Mouse (Mus musculus): ENCODE data around the gene Prmt3. TPM values are rescaled to one million over a fixed set of nuclear protein-coding genes. Genes with fewer than 3 reads are reported as not detected.

Gene Prmt3
- total and polyA plus RNA-seq, 3 experiments = 78.5 to 128 (median 112) TPM

GRCm38 (mm10) chr7:49825492-49825891 lies 47.3 kb downstream of the Prmt3 start:
- no peaks in the 10 kb centered on the region for H3K9me3 ChIP-seq (replicated peaks)
- no peak overlapping the region for H3K4me3 ChIP-seq (ENCODE audit: low read depth, low read length)
- no peaks in the 10 kb centered on the region for H3K4me1 ChIP-seq (ENCODE audit: insufficient read depth, low read depth, low read length)
- no peak for TF ChIP-seq POLR2AphosphoS5 (IDR thresholded peaks at IDR 0.05; ENCODE audit: insufficient replicate concordance, low read depth, low read length)
- TF ChIP-seq TAL1 (conservative IDR thresholded peaks at IDR 0.05; ENCODE audit: low read depth, low read length) = no peak
- no peak for TF ChIP-seq CTCF (IDR thresholded peaks at IDR 0.05; ENCODE audit: low read depth, low read length)
- no peak for TF ChIP-seq GATA2 (IDR thresholded peaks at IDR 0.05; ENCODE audit: borderline replicate concordance, low read depth, low read length)
- no peak for TF ChIP-seq GATA1 (IDR thresholded peaks at IDR 0.05; ENCODE audit: borderline replicate concordance, low read length)
- H3K36me3 ChIP-seq (replicated peaks) = peaks cover 91% of the 10 kb centered on the region
- H3K27me3 ChIP-seq (ENCODE audit: insufficient read depth, low read length) = no peaks in the 10 kb centered on the region
- ATAC-seq (ENCODE audit: extremely low read depth, insufficient number of reproducible peaks, low FRiP score, poor library complexity, severe bottlenecking) = no peak
- DNase-seq (ENCODE audit: low spot score) = no peak

DNA sequence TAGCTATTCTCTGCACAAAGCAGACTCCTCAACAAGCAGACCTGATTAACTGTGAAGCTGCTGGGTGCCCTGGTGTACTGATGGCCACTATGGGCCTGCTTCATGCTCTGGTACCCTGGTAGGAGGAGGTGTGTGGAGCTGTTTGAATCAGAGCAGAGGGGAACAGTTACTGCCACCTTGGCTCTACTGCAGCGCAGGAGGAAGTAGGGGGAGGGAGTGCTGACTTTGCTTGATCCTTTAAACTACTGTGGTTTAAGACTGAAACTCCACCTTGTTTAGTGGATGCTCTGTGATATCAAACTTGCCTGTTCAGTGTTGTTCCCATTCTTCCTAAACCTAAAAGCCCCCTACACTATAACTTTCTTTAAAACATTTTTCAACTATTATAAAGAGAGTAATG lies 49.8 kb downstream of the Prmt3 start:
- no peak overlapping the region for H3K4me3 ChIP-seq (ENCODE audit: low read depth, low read length)
- TF ChIP-seq POLR2AphosphoS5 (IDR thresholded peaks at IDR 0.05; ENCODE audit: insufficient replicate concordance, low read depth, low read length) (no peak), CTCF (IDR thresholded peaks at IDR 0.05; ENCODE audit: low read depth, low read length) (no peak), GATA2 (IDR thresholded peaks at IDR 0.05; ENCODE audit: borderline replicate concordance, low read depth, low read length) (no peak), TAL1 (conservative IDR thresholded peaks at IDR 0.05; ENCODE audit: low read depth, low read length) (no peak), GATA1 (IDR thresholded peaks at IDR 0.05; ENCODE audit: borderline replicate concordance, low read length) (no peak)
- no peaks in the 10 kb centered on the region for H3K27me3 ChIP-seq (ENCODE audit: insufficient read depth, low read length)
- DNase-seq (ENCODE audit: low spot score) (no peak), ATAC-seq (ENCODE audit: extremely low read depth, insufficient number of reproducible peaks, low FRiP score, poor library complexity, severe bottlenecking) (no peak)
- 0 out of 2 replicates have a peak, but pooled peaks cover 2% of the 10 kb centered on the region for H3K4me1 ChIP-seq (ENCODE audit: insufficient read depth, low read depth, low read length)
- H3K9me3 ChIP-seq (replicated peaks) = no peaks in the 10 kb centered on the region
- H3K36me3 ChIP-seq (replicated peaks) = peaks cover 91% of the 10 kb centered on the region

- Histone ChIP-seq H3K4me1 (ENCODE audit: insufficient read depth, low read depth, low read length) (peaks cover 24% of the 10 kb centered on the region), H3K4me3 (ENCODE audit: low read depth, low read length) (no peak overlapping the region; the same call in 1 of the 2 replicates), H3K27me3 (ENCODE audit: insufficient read depth, low read length) (no peaks in the 10 kb centered on the region), H3K9me3 (replicated peaks) (no peaks in the 10 kb centered on the region), H3K36me3 (replicated peaks) (peaks cover 82% of the 10 kb centered on the region)
- TF ChIP-seq TAL1 (conservative IDR thresholded peaks at IDR 0.05; ENCODE audit: low read depth, low read length) (peak; percentile 31; the same call in 1 of the 2 replicates), POLR2AphosphoS5 (IDR thresholded peaks at IDR 0.05; ENCODE audit: insufficient replicate concordance, low read depth, low read length) (no peak)
- ATAC-seq (ENCODE audit: extremely low read depth, insufficient number of reproducible peaks, low FRiP score, poor library complexity, severe bottlenecking) (peak; percentile 65), DNase-seq (ENCODE audit: low spot score) (peak; percentile 7)
Observed at GRCm38 (mm10) chr7:49842366-49843282, 64.5 kb downstream of the Prmt3 start.

DNA sequence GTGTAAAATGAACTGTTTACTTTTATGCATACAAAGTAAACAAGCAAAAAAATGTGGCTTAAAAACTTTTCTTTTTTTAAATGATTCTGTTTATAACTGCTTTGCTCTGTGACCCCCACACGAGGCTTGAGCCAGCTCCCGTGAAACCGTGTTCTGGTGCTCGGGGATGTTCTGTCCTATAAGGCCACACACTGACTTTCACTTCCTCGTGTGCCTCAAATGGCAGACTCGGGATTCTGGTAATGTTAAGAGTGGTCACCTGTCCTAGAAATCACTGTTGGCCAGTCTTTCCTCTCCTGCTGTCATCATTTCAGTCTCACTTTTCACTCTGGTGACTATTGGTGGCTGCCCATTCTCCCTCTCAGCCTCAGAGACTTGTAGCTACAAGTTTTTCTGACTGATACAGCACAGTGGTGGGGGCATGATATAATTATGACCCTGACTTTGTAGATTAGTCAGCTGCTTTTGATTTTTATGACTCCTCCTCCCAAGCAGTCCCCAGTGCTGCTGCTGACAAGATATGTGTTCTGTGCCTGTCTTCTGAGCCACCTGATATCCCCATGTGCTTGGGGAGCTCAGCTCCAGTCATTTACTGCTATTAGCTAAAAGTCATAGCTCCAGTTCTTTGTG lies 65.3 kb downstream of the Prmt3 start:
- peaks cover 79% of the 10 kb centered on the region for H3K36me3 ChIP-seq (replicated peaks)
- ATAC-seq (ENCODE audit: extremely low read depth, insufficient number of reproducible peaks, low FRiP score, poor library complexity, severe bottlenecking) = no peak

DNA sequence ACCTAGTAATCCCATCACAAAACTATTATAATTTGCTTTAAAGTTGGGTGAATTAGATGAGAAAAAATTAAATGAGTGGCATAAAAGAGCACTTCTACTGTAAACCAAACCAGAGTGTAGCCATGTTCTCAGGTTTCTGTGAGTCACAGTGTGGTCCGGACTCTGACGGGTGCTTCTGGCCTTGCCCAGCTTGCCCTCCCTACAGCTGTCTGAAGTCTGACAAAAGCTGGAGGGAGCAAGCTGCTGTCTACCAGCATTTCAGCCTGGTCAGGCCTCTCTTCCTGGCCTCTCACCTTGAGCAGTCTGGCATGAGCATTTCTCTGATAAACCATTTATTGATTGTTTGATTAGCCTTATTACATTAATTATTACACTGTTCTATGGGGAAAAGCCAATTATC lies 69.8 kb downstream of the Prmt3 start:
- peaks cover 80% of the 10 kb centered on the region for H3K36me3 ChIP-seq (replicated peaks)
- ATAC-seq (ENCODE audit: extremely low read depth, insufficient number of reproducible peaks, low FRiP score, poor library complexity, severe bottlenecking) = no peak

More for the DNA sequence above, 65.3 kb downstream of the Prmt3 start:
- Histone ChIP-seq H3K9me3 (replicated peaks) (no peaks in the 10 kb centered on the region), H3K27me3 (ENCODE audit: insufficient read depth, low read length) (no peaks in the 10 kb centered on the region), H3K4me1 (ENCODE audit: insufficient read depth, low read depth, low read length) (peaks cover 24% of the 10 kb centered on the region), H3K4me3 (ENCODE audit: low read depth, low read length) (no peak overlapping the region)
- DNase-seq (ENCODE audit: low spot score) = no peak
- TF ChIP-seq POLR2AphosphoS5 (IDR thresholded peaks at IDR 0.05; ENCODE audit: insufficient replicate concordance, low read depth, low read length) (no peak), CTCF (IDR thresholded peaks at IDR 0.05; ENCODE audit: low read depth, low read length) (no peak), TAL1 (conservative IDR thresholded peaks at IDR 0.05; ENCODE audit: low read depth, low read length) (no peak), GATA2 (IDR thresholded peaks at IDR 0.05; ENCODE audit: borderline replicate concordance, low read depth, low read length) (no peak), GATA1 (IDR thresholded peaks at IDR 0.05; ENCODE audit: borderline replicate concordance, low read length) (no peak)

More for the DNA sequence above, 69.8 kb downstream of the Prmt3 start:
- no peak for DNase-seq (ENCODE audit: low spot score)
- TF ChIP-seq GATA1 (IDR thresholded peaks at IDR 0.05; ENCODE audit: borderline replicate concordance, low read length) (no peak), POLR2AphosphoS5 (IDR thresholded peaks at IDR 0.05; ENCODE audit: insufficient replicate concordance, low read depth, low read length) (no peak), TAL1 (conservative IDR thresholded peaks at IDR 0.05; ENCODE audit: low read depth, low read length) (no peak), GATA2 (IDR thresholded peaks at IDR 0.05; ENCODE audit: borderline replicate concordance, low read depth, low read length) (no peak), CTCF (IDR thresholded peaks at IDR 0.05; ENCODE audit: low read depth, low read length) (no peak)
- no peaks in the 10 kb centered on the region for H3K9me3 ChIP-seq (replicated peaks)
- peaks cover 11% of the 10 kb centered on the region for H3K4me1 ChIP-seq (ENCODE audit: insufficient read depth, low read depth, low read length)
- H3K4me3 ChIP-seq (ENCODE audit: low read depth, low read length) = no peak overlapping the region
- no peaks in the 10 kb centered on the region for H3K27me3 ChIP-seq (ENCODE audit: insufficient read depth, low read length)
